Mouse (Mus musculus) CH12.LX (cell line): ENCODE data around the gene 1700123K08Rik. TPM values are rescaled to one million over a fixed set of nuclear protein-coding genes. Genes with fewer than 3 reads are reported as not detected.
A peak's percentile ranks its signal among the peaks of the same experiment; 100 is the strongest.
"Not testable (repeated sequence)": the region's sequence is repeated elsewhere in the genome, so short reads cannot be mapped to it uniquely, and the experiment has no call there.

Experiments used
- DNase-seq: peaks from one replicate; pipeline ENCODE4 v3.0.0-alpha.2; 2013; ENCODE audit errors: extremely low read depth
- H3K27ac ChIP-seq: 2 replicates; pipeline ENCODE4 v1.5.1; 2012; ENCODE audit warnings: low read depth, mild to moderate bottlenecking, control low read depth, moderate library complexity; ENCODE audit not compliant: insufficient read depth
- H3K27me3 ChIP-seq: replicated peaks from 2 replicates; pipeline ENCODE3; 2012; ENCODE audit warnings: inconsistent platforms
- H3K36me3 ChIP-seq, 2 experiments: replicated peaks in 1 of 2; 2 replicates each; pipeline versions ENCODE3 to v1.6.1; 2012; ENCODE audit warnings: inconsistent platforms in 1 of 2, low read length in 1 of 2, mild to moderate bottlenecking in 1 of 2, mixed read lengths in 1 of 2, moderate library complexity in 1 of 2; ENCODE audit not compliant: control insufficient read depth in 1 of 2, insufficient read depth in 1 of 2
- H3K4me1 ChIP-seq, 2 experiments: 2 replicates each; pipeline ENCODE4 v1.6.1; 2012; ENCODE audit warnings: inconsistent platforms in 1 of 2, moderate library complexity in 1 of 2; ENCODE audit not compliant: insufficient read depth in 2 of 2, control insufficient read depth in 1 of 2
- H3K4me2 ChIP-seq: 2 replicates; pipeline ENCODE4 v1.6.1; 2012; ENCODE audit warnings: low read depth, mild to moderate bottlenecking, control low read depth; ENCODE audit not compliant: poor library complexity, insufficient read depth, severe bottlenecking
- H3K4me3 ChIP-seq, 3 experiments: fragments of 150-350 bp in 1 of 3; sonication (generic) in 1 of 3; replicated peaks in 1 of 3; 2 replicates each; pipeline versions ENCODE3 to v1.5.1; 2011 to 2012; ENCODE audit warnings: low read depth in 2 of 3, low read length in 2 of 3, mild to moderate bottlenecking in 2 of 3, moderate library complexity in 2 of 3, control low read depth in 1 of 3, improper control_type of control experiment in 1 of 3, inconsistent platforms in 1 of 3, mixed read lengths in 1 of 3; ENCODE audit not compliant: poor library complexity in 1 of 3
- H3K79me2 ChIP-seq: replicated peaks from 2 replicates; pipeline ENCODE4 v1.6.1; 2012; ENCODE audit warnings: mild to moderate bottlenecking, moderate library complexity; ENCODE audit not compliant: control insufficient read depth, poor library complexity, insufficient read depth, severe bottlenecking; ENCODE audit errors: extremely low read depth
- H3K9ac ChIP-seq: 2 replicates; pipeline ENCODE4 v1.6.1; 2012; ENCODE audit warnings: low read depth, mild to moderate bottlenecking, control low read depth, moderate library complexity; ENCODE audit not compliant: insufficient read depth
- H3K9me3 ChIP-seq: replicated peaks from 2 replicates; pipeline ENCODE3; 2012; ENCODE audit warnings: low read length, inconsistent platforms, mixed read lengths
- BHLHE40 ChIP-seq: IDR thresholded peaks from 2 replicates; pipeline ENCODE4 v1.6.1; 2011; ENCODE audit warnings: mild to moderate bottlenecking, low read depth, low read length, improper control_type of control experiment
- CTCF ChIP-seq, 2 experiments: IDR thresholded peaks in 1 of 2; conservative IDR thresholded peaks in 1 of 2; 2 replicates each; pipeline ENCODE4 v1.5.1; 2011 to 2012; ENCODE audit warnings: low read depth in 2 of 2, low read length in 2 of 2, improper control_type of control experiment in 1 of 2, inconsistent platforms in 1 of 2, mild to moderate bottlenecking in 1 of 2, moderate library complexity in 1 of 2
- ELF1 ChIP-seq: IDR thresholded peaks from 2 replicates; pipeline ENCODE4 v1.6.1; 2014; ENCODE audit warnings: low read depth, mild to moderate bottlenecking, inconsistent platforms, low read length, improper control_type of control experiment
- ETS1 ChIP-seq: conservative IDR thresholded peaks from 2 replicates; pipeline ENCODE4 v1.6.1; 2012; ENCODE audit warnings: low read depth, mild to moderate bottlenecking, inconsistent platforms, low read length, improper control_type of control experiment, moderate library complexity
- GABPA ChIP-seq: IDR thresholded peaks from 2 replicates; pipeline ENCODE4 v1.6.1; 2012; ENCODE audit warnings: low read depth, low read length, improper control_type of control experiment, inconsistent platforms; ENCODE audit not compliant: insufficient replicate concordance
- IRF4 ChIP-seq: IDR thresholded peaks from 2 replicates; pipeline ENCODE4 v1.6.1; 2014; ENCODE audit warnings: low read depth, mild to moderate bottlenecking, inconsistent platforms, low read length, improper control_type of control experiment
- MAX ChIP-seq: IDR thresholded peaks from 2 replicates; pipeline ENCODE4 v1.6.1; 2011; ENCODE audit warnings: low read length, improper control_type of control experiment
- MEF2A ChIP-seq: IDR thresholded peaks from 2 replicates; pipeline ENCODE4 v1.6.1; 2014; ENCODE audit warnings: low read depth, mild to moderate bottlenecking, inconsistent platforms, low read length, improper control_type of control experiment, borderline replicate concordance
- MYC ChIP-seq: IDR thresholded peaks from 2 replicates; pipeline ENCODE4 v1.6.1; 2011; ENCODE audit warnings: low read depth, mild to moderate bottlenecking, improper control_type of control experiment, low read length
- NRF1 ChIP-seq: IDR thresholded peaks from 2 replicates; pipeline ENCODE4 v1.6.1; 2014; ENCODE audit warnings: low read depth, mild to moderate bottlenecking, inconsistent platforms, low read length, improper control_type of control experiment, moderate library complexity
- UBTF ChIP-seq: IDR thresholded peaks from 2 replicates; pipeline ENCODE4 v1.6.1; 2012; ENCODE audit warnings: low read depth, mild to moderate bottlenecking, inconsistent platforms, low read length, improper control_type of control experiment, moderate library complexity
- USF2 ChIP-seq: conservative IDR thresholded peaks from 2 replicates; pipeline ENCODE4 v1.6.1; 2011; ENCODE audit warnings: low read depth, low read length, improper control_type of control experiment
- ZKSCAN1 ChIP-seq: IDR thresholded peaks from 2 replicates; pipeline ENCODE4 v1.6.1; 2012; ENCODE audit warnings: low read depth, inconsistent platforms, low read length, improper control_type of control experiment, borderline replicate concordance
- dilution Hi-C: fragments of 300-500 bp; cut with MboI; formaldehyde crosslinking; loops from 2 replicates; pipeline ENCODE4 v1.14.3; 2020; ENCODE audit warnings: low sequenced_read_pairs; ENCODE audit not compliant: extremely low pct_unique_long_range_greater_than_20kb, extremely low pct_ligation_motif_present
- in situ Hi-C: fragments of 300-500 bp; cut with MboI; formaldehyde crosslinking; loops from 3 replicates; pipeline ENCODE4 v1.14.3; 2019; ENCODE audit warnings: low sequenced_read_pairs, low pct_ligation_motif_present, low pct_unique_long_range_greater_than_20kb, mixed read lengths
- polyA plus RNA-seq: library from polyadenylated mRNA; unstranded; fragments of >175 nt; gene quantifications from 2 replicates; pipeline ENCODE4 v1.2.1, GENCODE M21; 2012; ENCODE audit warnings: low read depth; ENCODE audit not compliant: insufficient read length
- total RNA-seq, 2 experiments: library from RNA; depleted of rRNA; stranded (reverse); fragments of 300-350 nt in 1 of 2; fragments of >200 nt in 1 of 2; gene quantifications; 2 replicates each; pipeline ENCODE4 v1.2.3; 2012 to 2014

The 1700123K08Rik gene
- total RNA-seq (2012; rRNA removed) (not detected in 2 replicates), total RNA-seq (2014; rRNA removed) (not detected in 2 replicates), polyA plus RNA-seq (not detected in 2 replicates)

GRCm38 (mm10) chr5:138564612-138565011 lies at the start of gene 1700123K08Rik:
Gene 1700123K08Rik, minus strand, starts transcription at chr5:138564712.
- H3K27me3 ChIP-seq, H3K4me1 ChIP-seq, H3K9me3 ChIP-seq, DNase-seq, H3K9ac ChIP-seq, H3K36me3 ChIP-seq, in situ Hi-C loops, dilution Hi-C loops, H3K4me2 ChIP-seq, H3K27ac ChIP-seq, H3K4me3 ChIP-seq, H3K79me2 ChIP-seq: not testable (repeated sequence)

GRCm38 (mm10) chr5:138587396-138587795 lies 22.9 kb upstream of the 1700123K08Rik start:
- dilution Hi-C loops = no loop called here
- no peak for TF ChIP-seq USF2
- no peak for TF ChIP-seq MEF2A
- no peak for TF ChIP-seq ZKSCAN1
- no peak for TF ChIP-seq BHLHE40
- no peak for TF ChIP-seq GABPA
- TF ChIP-seq UBTF = no peak
- no peak for TF ChIP-seq NRF1
- TF ChIP-seq ETS1 = no peak
- TF ChIP-seq ELF1 = no peak
- no peak for TF ChIP-seq MYC
- TF ChIP-seq MAX = no peak
- TF ChIP-seq, all 38 proteins: peak for 0

GRCm38 (mm10) chr5:138571623-138572022 lies 7.1 kb upstream of the 1700123K08Rik start:
- peak; percentile 17 to 41; a peak in 2 of 4 replicates for TF ChIP-seq CTCF (conservative IDR thresholded peaks at IDR 0.05 in 1 of 2, IDR thresholded peaks at IDR 0.05 in 1 of 2; ENCODE audit: low read depth in 2 of 2, low read length in 2 of 2)
- TF ChIP-seq IRF4 = no peak
- DNase-seq = peak; percentile 46
- no peak overlapping the region for H3K27ac ChIP-seq
- dilution Hi-C loops (no loop called here), in situ Hi-C loops (no loop called here)
- H3K9me3 ChIP-seq = no peaks in the 10 kb centered on the region
- H3K27me3 ChIP-seq = no peaks in the 10 kb centered on the region
- no peak overlapping the region for H3K4me3 ChIP-seq
- no peaks in the 10 kb centered on the region for H3K36me3 ChIP-seq
- H3K9ac ChIP-seq = no peak overlapping the region
- H3K4me1 ChIP-seq = no peaks in the 10 kb centered on the region
- H3K79me2 ChIP-seq = no peaks in the 10 kb centered on the region
- H3K4me2 ChIP-seq = no peak overlapping the region

More at GRCm38 (mm10) chr5:138587396-138587795, 22.9 kb upstream of the 1700123K08Rik start:
- H3K27me3 ChIP-seq = no peaks in the 10 kb centered on the region
- no peaks in the 10 kb centered on the region for H3K79me2 ChIP-seq
- H3K4me3 ChIP-seq = no peak overlapping the region
- no peaks in the 10 kb centered on the region for H3K4me1 ChIP-seq
- DNase-seq = no peak
- no peak overlapping the region for H3K9ac ChIP-seq
- H3K9me3 ChIP-seq = peaks cover 4% of the 10 kb centered on the region
- no peak overlapping the region for H3K4me2 ChIP-seq
- H3K27ac ChIP-seq = no peak overlapping the region
- H3K36me3 ChIP-seq = no peaks in the 10 kb centered on the region
- in situ Hi-C loops = no loop called here
